Mouse (Mus musculus): ENCODE measurements around the gene Rela.

The Rela gene

GRCm38 (mm10) chr19:5637069-5638047 lies at the start of gene Rela:
Rela (plus strand) TSS chr19:5637483.
- peak; percentile 50 for DNase-seq (ENCODE audit: low read depth, low spot score)

DNA sequence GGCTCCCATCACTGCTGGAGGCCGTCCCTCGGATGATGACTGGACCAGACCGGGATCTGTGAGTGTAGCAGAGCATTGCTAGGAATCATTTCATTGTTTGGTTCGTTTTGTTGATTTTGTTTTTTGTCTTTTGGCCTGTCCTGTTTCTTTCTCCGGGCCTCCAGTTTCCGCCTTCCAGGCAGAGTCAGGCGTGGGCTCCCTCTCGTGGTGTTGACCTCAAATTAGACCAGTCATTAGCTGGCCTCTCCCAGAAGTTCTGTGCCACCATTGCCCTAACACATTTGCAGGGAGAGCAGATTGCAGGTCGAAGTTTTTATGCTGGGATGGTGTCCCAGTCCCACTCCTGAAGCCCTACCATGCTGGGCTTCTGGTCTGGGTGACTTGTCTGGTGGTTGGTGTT lies 48.1 kb upstream of the Rela start:
- no peak for DNase-seq (ENCODE audit: low read depth, low spot score)

- DNase-seq (ENCODE audit: low read depth, low spot score) = no peak
Observed at GRCm38 (mm10) chr19:5591888-5592287, 45.4 kb upstream of the Rela start.

- DNase-seq (ENCODE audit: low read depth, low spot score) = no peak
Observed at GRCm38 (mm10) chr19:5599224-5599623, 38.1 kb upstream of the Rela start.

GRCm38 (mm10) chr19:5601752-5602541 lies 35.3 kb upstream of the Rela start, which contains the start of gene Rnaseh2c:
Rnaseh2c (plus strand) TSS chr19:5601873.
- peak; percentile 52 for DNase-seq (ENCODE audit: low read depth, low spot score)

- no peak for DNase-seq (ENCODE audit: low read depth, low spot score)
Observed at GRCm38 (mm10) chr19:5603664-5604063, 33.6 kb upstream of the Rela start.

GRCm38 (mm10) chr19:5605126-5605525 lies 32.2 kb upstream of the Rela start:
- DNase-seq (ENCODE audit: low read depth, low spot score) = no peak

- DNase-seq (ENCODE audit: low read depth, low spot score) = no peak
Observed at GRCm38 (mm10) chr19:5606196-5606595, 31.1 kb upstream of the Rela start.

GRCm38 (mm10) chr19:5607705-5608410 lies 29.4 kb upstream of the Rela start:
- no peak for DNase-seq (ENCODE audit: low read depth, low spot score)

GRCm38 (mm10) chr19:5608707-5609106 lies 28.6 kb upstream of the Rela start:
- no peak for DNase-seq (ENCODE audit: low read depth, low spot score)

- DNase-seq (ENCODE audit: low read depth, low spot score) = no peak
Observed at GRCm38 (mm10) chr19:5609171-5609546, 28.1 kb upstream of the Rela start.

DNA sequence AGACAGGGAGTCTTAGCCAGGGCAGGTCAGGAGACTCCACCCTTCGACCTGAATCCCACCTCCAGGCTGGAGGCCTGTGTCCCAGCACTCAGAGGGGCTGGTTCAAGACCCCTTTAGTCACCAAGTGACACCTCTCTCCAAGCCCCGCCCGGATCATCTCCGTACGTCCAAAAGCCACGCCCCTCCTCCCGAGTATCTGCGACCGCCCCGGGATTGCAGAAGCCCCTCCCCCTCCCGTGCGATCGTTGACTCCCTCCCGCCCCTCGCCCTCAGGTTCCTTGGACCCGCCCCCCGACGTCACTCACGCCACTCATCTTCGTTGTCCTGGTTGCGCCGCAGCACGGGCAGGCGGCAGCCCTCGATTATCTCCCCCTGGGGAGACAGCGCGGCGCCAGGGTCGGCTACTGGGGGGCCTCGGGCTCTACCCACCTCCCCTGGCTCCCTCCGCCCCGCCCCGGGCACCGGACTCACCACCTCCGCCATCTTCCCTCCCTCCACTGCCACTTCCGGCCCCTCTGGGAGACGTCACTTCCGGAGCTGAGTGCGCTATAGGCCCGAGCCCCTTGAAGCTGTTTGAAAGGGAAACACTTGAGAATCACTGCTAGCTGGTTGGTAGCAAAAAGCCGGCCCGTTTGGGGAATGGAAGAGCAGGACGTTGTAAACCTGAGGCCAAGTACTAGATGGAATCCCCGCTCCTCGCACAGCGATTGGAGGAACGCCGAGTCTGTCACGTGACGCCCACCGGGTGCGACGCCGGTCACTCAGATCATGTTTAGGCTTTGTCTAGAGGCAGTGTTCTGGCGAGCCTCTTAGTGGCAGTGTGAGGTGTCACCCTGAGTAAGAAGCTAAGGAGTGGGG lies 27.5 kb upstream of the Rela start, which contains the start of gene Kat5:
TSS of gene Kat5 (minus strand) at position 691 of the 858 bp plus-strand sequence.
- DNase-seq (ENCODE audit: low read depth, low spot score) = peak; percentile 81

GRCm38 (mm10) chr19:5611973-5612372 lies 25.3 kb upstream of the Rela start:
- DNase-seq (ENCODE audit: low read depth, low spot score) = no peak

DNA sequence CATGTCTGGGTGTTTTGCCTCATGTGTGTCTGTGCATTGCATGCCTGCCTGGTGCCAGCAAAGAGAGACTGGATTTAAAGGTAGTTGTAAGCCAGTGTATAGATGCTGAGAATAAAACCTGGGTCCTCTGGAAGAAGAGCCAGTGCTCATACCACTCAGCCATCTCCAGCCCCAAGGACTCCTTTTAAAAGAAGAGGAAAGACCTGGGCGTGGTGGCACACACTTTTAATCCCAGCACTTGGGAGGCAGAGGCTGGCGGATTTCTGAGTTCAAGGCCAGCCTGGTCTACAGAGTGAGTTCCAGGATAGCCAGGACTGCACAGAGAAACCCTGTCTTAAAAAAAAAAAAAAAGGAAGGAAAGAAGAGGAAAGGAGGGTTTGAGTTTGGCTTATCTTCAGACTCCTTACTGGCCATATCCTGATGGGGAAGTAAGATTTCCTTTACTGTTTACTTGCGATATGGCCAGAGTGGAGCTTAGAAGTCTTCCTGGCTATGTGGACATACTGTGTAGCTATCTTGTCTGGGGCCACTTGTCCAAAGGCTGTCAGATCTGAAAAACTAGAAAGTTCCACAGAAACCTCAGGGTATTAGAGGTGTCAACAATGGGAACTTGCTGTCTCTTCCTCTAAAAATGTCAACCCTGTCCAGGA lies 24.4 kb upstream of the Rela start:
- no peak for DNase-seq (ENCODE audit: low read depth, low spot score)

- no peak for DNase-seq (ENCODE audit: low read depth, low spot score)
Observed at GRCm38 (mm10) chr19:5614953-5615352, 22.3 kb upstream of the Rela start.

- no peak for DNase-seq (ENCODE audit: low read depth, low spot score)
Observed at GRCm38 (mm10) chr19:5620007-5620406, 17.3 kb upstream of the Rela start.

GRCm38 (mm10) chr19:5621884-5622283 lies 15.4 kb upstream of the Rela start:
- DNase-seq (ENCODE audit: low read depth, low spot score) = no peak

DNA sequence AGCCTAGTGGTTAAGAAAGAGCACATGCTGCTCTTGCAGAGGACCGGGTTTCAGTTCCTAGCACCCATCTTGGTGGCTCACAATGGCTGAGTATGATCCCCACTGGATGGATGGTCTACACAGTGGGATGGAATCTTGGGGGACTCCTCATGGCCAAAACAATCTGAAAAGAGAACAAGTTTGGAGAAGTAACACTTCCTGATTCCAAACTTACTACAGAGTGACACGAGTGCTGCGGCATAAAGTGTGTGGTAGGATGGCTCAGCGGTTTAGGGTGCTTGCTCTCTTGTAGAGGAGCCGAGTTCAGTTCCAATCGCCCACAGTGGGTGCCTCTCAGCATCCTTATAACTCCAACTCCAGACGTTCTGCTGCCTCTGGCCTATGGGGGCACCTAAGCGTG lies 12.0 kb upstream of the Rela start:
- DNase-seq (ENCODE audit: low read depth, low spot score) = no peak

DNA sequence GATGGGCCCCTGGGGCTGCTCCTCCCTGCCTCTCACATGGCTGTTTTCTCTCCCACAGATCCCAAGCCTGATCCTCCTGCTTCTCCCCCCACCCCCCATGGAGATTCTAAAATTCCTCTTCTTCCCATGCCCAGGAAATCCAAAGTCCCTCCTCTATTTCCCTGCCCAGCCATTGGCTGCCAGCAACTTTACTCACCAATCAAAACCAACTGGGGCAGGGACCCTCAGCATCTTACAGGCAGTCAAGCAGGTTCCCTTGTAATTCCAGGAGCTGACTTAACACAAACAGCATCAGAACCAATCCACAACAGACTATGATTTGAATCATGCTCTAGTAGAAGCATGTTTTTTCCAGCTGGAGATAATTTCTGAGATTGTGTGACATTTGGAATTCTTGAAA lies 7.4 kb upstream of the Rela start:
- no peak for DNase-seq (ENCODE audit: low read depth, low spot score)

DNA sequence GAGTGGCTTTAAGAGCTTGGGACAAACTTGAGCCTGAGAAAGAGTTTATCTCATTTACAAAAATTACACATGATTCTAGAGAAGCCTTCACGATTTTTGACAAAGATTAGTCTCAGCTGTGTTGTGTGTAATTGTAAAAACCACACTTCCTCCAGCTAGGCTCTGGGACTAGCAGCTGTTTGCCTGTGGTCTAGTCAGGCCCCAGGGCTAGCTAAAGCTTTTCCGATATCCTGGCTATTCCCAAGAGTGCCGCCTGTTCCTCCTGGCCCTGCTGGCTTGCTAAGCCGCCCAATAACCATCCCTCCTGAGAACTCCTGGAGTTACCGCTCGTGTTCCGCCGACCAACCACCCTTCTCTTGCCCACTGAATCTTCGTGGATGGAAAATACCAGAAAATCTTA lies 5.2 kb upstream of the Rela start:
- DNase-seq (ENCODE audit: low read depth, low spot score) = no peak

Data from WW6 (cell line).